Mouse (Mus musculus): ENCODE results near the gene Pofut1. TPM values are rescaled to one million over a fixed set of nuclear protein-coding genes. Genes with fewer than 3 reads are reported as not detected.

Gene Pofut1
- 29.6 TPM for polyA plus RNA-seq (2017; shearing (Covaris generic))

DNA sequence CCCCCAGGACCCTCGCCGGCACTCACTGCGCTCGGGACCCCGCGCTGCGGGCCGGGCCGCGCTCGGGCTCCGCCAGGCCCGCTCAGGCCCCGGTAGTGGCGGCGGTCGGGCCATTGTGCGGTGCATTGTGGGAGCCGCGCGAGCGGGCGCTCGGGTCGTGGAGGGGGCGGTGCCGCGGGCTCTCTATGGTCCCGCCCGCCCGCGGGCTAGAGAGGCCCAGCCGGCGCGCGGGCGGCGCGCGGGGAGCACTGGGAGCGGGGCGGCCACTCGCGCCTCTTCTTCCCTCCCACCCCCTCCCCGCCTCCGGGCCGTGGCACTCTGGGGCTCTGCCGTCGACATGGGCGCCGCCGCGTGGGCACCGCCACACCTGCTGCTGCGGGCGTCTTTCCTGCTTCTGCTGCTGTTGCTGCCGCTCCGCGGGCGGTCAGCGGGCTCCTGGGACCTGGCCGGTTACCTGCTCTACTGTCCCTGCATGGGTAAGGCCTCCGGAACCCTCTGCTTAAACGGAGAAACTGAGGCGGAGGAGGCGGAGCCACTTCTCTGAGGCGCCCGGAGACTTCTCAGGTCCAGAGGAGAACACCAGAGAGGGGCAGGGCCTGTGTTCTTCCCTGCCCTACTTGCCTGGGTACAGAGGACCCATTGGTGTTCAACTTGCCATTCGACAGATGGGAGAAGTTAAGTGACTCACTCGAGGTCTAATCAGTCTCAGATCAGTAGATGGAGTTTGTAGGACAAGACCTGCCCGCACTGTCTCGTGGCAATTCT is at the start of gene Pofut1, which contains the start of gene Plagl2:
Gene Pofut1, plus strand, starts transcription at position 284 of the 765 bp plus-strand sequence.
Gene Plagl2, minus strand, starts transcription at position 177 of the 765 bp plus-strand sequence.

DNA sequence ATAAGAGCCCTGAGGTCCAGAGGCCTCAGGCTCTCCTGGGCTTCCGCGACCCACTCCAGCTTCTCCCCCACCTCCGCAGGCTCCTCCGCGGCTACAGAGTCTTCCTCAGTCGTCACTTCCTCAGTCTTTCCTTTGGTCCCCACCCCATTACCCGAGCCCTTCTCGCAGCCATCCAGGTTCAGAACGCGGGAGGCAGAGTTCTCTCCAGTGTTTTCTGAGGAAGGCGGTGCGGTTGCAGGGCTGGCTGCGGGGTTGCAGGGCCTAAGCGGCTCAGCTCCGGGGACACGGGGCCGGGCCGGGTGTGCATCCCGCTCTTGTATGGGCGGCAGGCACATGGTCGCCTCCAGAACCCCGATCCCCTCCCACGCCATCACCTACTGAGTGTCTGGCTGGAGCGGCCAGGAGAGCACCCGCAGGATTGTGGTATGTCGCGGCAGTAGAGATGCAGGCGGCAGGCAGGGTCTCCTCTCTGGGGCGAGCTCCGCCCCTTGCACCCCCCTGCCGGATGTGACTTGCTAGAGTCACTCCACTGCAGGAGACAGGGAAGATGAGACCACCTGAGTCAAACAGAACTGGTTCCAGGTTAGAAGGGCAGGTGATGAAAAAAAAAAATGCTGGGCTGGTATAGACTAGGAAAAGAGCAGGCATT is 16.3 kb upstream of the Pofut1 start, which contains the start of gene Tspyl3:
Gene Tspyl3, minus strand, starts transcription at position 496 of the 649 bp plus-strand sequence.

DNA sequence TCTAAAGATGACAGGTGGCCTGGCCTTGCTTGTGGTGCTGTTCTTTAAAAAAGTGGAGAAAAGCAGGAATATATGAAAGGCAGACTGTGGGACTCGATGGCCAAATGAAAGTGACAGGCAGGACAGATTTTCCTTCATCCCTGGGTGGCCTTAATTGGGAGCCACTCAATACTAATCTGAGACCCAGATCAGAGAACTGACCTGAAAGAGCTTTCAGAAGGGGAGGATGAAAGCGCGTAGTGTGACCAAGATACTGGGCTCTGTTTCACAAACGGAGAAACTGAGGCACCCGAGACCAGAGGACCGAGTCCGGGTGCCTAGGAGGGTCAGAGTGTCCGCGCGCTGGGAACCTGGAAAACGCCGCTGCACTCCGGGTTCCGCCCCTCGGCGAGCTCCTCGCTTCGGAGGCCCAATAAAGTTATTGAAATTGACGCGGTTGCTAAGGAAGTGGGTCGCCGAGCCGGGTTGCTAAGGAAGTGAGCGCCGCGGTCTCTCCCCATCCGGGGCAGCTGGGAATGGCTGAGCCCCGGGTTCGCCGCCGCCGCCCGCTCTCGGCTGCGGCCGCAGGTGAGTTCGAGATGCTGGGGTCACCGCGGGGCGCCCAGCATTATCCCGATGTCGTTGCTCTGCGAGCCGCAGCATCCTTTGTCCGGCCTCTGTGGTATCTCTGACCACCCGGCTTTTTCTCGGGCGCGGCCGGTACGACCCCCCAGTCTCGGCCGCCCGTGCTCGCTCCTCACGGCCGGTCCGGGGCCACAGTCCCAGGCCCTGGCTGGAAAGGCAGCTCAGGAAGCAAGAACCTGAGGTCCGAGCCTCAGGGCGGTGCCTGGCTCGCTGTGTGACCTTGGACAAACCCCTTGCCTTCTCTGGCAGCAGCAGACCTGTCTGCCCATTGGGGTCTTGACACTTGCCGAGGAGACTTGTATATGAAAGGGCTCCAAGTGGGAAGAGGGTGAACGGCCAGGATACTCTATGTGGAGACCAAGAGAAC is 49.9 kb downstream of the Pofut1 start, which contains the start of gene Kif3b:
Gene Kif3b, plus strand, starts transcription at position 476 of the 991 bp plus-strand sequence.

Other genes with a start within 250 kb of the Pofut1 start
- 200 TPM for gene Pdrg1, start 226.1 kb upstream of the Pofut1 start, polyA plus RNA-seq (2017; shearing (Covaris generic))
- gene Xkr7, start 209.7 kb upstream of the Pofut1 start, polyA plus RNA-seq (2017; shearing (Covaris generic)), result not detected
- gene Ccm2l, start 175.6 kb upstream of the Pofut1 start, polyA plus RNA-seq (2017; shearing (Covaris generic)), result not detected
- 3.1 TPM for gene Hck, start 133.1 kb upstream of the Pofut1 start, polyA plus RNA-seq (2017; shearing (Covaris generic))
- 61.0 TPM for gene Tm9sf4, start 80.2 kb upstream of the Pofut1 start, polyA plus RNA-seq (2017; shearing (Covaris generic))
- 46.6 TPM for gene Tspyl3, start 16.1 kb upstream of the Pofut1 start, polyA plus RNA-seq (2017; shearing (Covaris generic))
- gene Plagl2, start 107 bp upstream of the Pofut1 start, polyA plus RNA-seq (2017; shearing (Covaris generic)), result 21.4 TPM
- gene Kif3b, start 49.9 kb downstream of the Pofut1 start, polyA plus RNA-seq (2017; shearing (Covaris generic)), result 36.7 TPM
- 16.9 TPM for gene Asxl1, start 104.3 kb downstream of the Pofut1 start, polyA plus RNA-seq (2017; shearing (Covaris generic))